Mouse (Mus musculus) embryonic facial prominence, embryonic 15.5 days (tissue): ENCODE measurements around the gene Tcf20. TPM values are rescaled to one million over a fixed set of nuclear protein-coding genes. Genes with fewer than 3 reads are reported as not detected.
"Not testable (repeated sequence)": the region's sequence is repeated elsewhere in the genome, so short reads cannot be mapped to it uniquely, and the experiment has no call there.

ENCODE experiments used
- ATAC-seq: fragments of 200-750 bp; cut with Nextera tagmentation; 2 replicates; pipeline ENCODE4 v1.8.0; 2017; ENCODE audit warnings: low read depth, moderate TSS enrichment; ENCODE audit not compliant: insufficient number of reproducible peaks, low FRiP score, low TSS enrichment
- H3K27ac ChIP-seq: fragments of 300-500 bp; sonication (generic); replicated peaks from 2 replicates; pipeline ENCODE4 v1.5.1; 2015; ENCODE audit warnings: mild to moderate bottlenecking, inconsistent platforms
- H3K27me3 ChIP-seq: fragments of 300-500 bp; sonication (generic); 2 replicates; pipeline ENCODE4 v1.6.1; 2015; ENCODE audit warnings: inconsistent platforms
- H3K36me3 ChIP-seq: fragments of 300-500 bp; sonication (generic); 2 replicates; pipeline ENCODE4 v1.6.1; 2015; ENCODE audit warnings: mild to moderate bottlenecking, inconsistent platforms
- H3K4me1 ChIP-seq: fragments of 300-500 bp; sonication (generic); 2 replicates; pipeline ENCODE4 v1.6.1; 2015; ENCODE audit warnings: inconsistent platforms
- H3K4me2 ChIP-seq: fragments of 300-500 bp; sonication (generic); replicated peaks from 2 replicates; pipeline ENCODE4 v1.6.1; 2015; ENCODE audit warnings: mild to moderate bottlenecking, inconsistent platforms
- H3K4me3 ChIP-seq: fragments of 300-500 bp; sonication (generic); replicated peaks from 2 replicates; pipeline ENCODE4 v1.5.1; 2015; ENCODE audit warnings: mild to moderate bottlenecking, inconsistent platforms
- H3K9ac ChIP-seq: fragments of 300-500 bp; sonication (generic); 2 replicates; pipeline ENCODE4 v1.6.1; 2015; ENCODE audit warnings: inconsistent platforms
- H3K9me3 ChIP-seq: fragments of 300-500 bp; sonication (generic); replicated peaks from 2 replicates; pipeline ENCODE4 v1.6.1; 2016; ENCODE audit warnings: inconsistent platforms
- WGBS: fragments of 180-500 bp; shearing (Covaris S2); methylation state at CpG from one replicate; pipeline ENCODE4 v1.1.7; 2015; 5-methylcytosine and 5-hydroxymethylcytosine counted together
- polyA plus RNA-seq: library from polyadenylated mRNA; unstranded; fragments of >200 nt; fragmentation: Nextera tagmentation; extraction: Ambion mirVana; gene quantifications from 2 replicates; pipeline ENCODE4 v1.2.1, GENCODE M21; 2015

Tcf20 gene
- polyA plus RNA-seq, 1 experiment from 2014 or later = 10.5 TPM

DNA sequence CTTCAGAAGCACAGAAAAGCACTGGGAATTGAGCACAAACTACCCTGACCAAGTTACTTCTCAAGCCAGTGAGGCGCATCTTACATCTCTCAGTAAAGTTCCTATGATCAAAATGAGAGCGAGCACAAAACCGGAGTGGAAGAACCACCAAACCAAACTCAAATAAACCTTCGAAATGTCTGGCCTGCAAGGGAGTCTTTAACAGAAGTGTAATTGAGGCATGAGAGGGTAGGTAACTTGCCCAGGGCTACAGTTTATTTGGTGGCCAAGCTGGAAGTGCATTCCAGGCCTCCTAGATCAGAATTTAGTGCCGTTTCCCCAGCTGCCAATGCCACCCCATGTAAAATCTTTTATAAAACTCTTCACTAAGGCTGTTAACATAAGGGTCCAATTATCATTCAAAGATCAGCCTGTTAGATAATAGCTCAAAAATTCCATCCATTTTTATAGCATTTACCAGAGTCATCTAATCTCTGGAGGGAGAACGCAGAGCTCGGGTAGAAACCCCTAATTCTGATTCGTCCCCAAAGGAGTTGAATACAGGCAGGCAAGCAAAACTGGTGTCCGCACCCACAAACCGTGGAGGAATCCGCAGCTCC lies 89.4 kb downstream of the Tcf20 start:
- no peaks in the 10 kb centered on the region for H3K36me3 ChIP-seq
- WGBS = 7% methylated on average over 11 of the region's 11 CpGs
- H3K9me3 ChIP-seq = no peaks in the 10 kb centered on the region
- peak overlapping the region; percentile 72 for H3K9ac ChIP-seq
- peak overlapping the region; percentile 82 for H3K4me3 ChIP-seq
- peak overlapping the region; percentile 91 for H3K4me2 ChIP-seq
- H3K27ac ChIP-seq = peak overlapping the region; percentile 92
- H3K4me1 ChIP-seq = peaks cover 38% of the 10 kb centered on the region
- no peak for ATAC-seq
- H3K27me3 ChIP-seq = no peaks in the 10 kb centered on the region

DNA sequence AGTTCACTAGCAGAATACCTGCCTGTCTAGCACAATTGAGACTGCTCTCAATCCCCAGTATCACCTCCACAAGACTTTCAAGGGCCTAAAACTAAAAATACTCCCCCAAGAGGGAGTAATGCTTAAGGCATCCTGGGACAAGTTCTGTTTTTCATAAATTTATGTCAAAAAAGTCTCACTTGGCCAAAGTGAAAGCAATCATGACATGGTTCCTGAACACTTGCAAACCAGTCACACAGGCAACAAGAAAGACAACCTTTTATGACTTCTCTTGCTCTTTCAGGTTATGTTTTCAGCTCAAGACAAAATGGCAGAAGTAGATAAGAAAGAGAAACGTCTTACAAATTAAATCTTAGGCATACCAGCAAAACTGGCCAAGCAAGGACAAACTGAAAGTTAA lies 91.3 kb downstream of the Tcf20 start:
- Histone ChIP-seq H3K27ac (no peak overlapping the region), H3K36me3 (no peaks in the 10 kb centered on the region), H3K9me3 (no peaks in the 10 kb centered on the region), H3K27me3 (no peaks in the 10 kb centered on the region), H3K9ac (no peak overlapping the region), H3K4me2 (no peak overlapping the region), H3K4me1 (peaks cover 31% of the 10 kb centered on the region), H3K4me3 (no peak overlapping the region)
- ATAC-seq = no peak
- WGBS = 47% methylated on average over 1 of the region's 1 CpGs

DNA sequence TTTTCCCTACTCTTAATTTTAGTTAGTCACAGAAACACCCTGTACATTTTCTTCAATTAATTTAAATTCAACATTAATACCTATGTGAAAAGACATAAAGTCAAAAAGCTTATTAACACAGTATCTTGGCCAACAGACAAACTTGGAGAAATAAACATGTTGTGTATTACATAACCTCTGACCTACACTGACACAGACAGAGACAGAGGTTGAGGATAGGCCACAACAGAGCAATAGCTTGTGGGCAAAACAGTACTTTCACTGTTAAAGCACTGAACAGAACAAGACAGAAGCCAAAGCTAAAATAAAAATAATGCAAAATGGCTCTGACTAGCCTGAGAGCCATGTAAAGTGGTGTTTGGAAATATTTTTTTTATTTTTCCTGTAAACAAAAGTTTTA lies 97.2 kb downstream of the Tcf20 start:
- Histone ChIP-seq H3K27ac (no peak overlapping the region), H3K36me3 (no peaks in the 10 kb centered on the region), H3K4me3 (no peak overlapping the region), H3K27me3 (no peaks in the 10 kb centered on the region), H3K4me2 (no peak overlapping the region), H3K4me1 (peaks cover 12% of the 10 kb centered on the region; the same call in 1 of the 2 replicates), H3K9me3 (no peaks in the 10 kb centered on the region), H3K9ac (no peak overlapping the region)
- ATAC-seq = no peak

DNA sequence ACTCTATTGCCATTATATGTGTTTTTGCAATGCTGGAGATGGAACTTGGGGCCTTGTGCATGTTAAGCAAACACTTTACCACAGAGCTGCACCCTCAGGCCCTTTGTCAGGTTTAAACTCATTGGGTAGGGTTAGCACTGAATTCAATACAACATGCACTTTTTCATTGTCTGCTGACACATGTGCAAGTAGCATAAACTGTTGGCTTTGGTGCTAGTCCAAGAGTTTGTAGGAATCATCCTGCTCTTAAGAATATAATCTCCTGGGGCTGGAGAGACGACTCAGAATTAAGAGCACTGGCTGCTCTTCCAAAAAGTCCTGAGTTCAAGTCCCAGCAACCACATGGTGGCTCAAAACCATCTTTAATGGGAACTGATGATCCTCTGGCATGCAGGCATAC lies 98.2 kb downstream of the Tcf20 start:
- H3K9ac ChIP-seq = no peak overlapping the region
- H3K4me3 ChIP-seq = no peak overlapping the region
- no peaks in the 10 kb centered on the region for H3K9me3 ChIP-seq
- no peak overlapping the region for H3K27ac ChIP-seq
- H3K4me2 ChIP-seq = no peak overlapping the region
- H3K4me1 ChIP-seq = peaks cover 12% of the 10 kb centered on the region; the same call in 1 of the 2 replicates
- 21% methylated on average over 1 of the region's 1 CpGs for WGBS
- no peak for ATAC-seq
- no peaks in the 10 kb centered on the region for H3K36me3 ChIP-seq
- no peaks in the 10 kb centered on the region for H3K27me3 ChIP-seq

DNA sequence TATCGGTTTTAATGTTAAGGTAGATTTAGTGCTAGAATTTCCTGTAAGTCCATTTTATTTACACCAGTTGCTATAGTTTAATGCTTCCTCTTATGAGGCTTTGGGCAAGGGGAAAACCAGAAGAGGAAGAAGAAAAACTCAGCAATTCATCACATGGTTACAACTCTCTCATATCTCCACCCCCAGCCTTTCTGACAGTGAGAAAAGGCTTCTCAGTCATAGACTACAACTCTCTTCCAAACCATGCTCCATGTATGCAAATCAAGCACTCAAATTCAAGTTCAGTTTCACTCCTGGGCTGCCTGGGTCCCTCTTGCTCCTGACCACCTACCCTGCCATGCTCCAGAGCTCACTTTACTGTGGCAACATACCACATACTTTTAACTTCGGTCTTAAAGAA lies 99.2 kb downstream of the Tcf20 start:
- WGBS = 81% methylated on average over 2 of the region's 2 CpGs
- Histone ChIP-seq H3K27ac (no peak overlapping the region), H3K4me2 (no peak overlapping the region), H3K27me3 (no peaks in the 10 kb centered on the region), H3K9ac (no peak overlapping the region), H3K36me3 (no peaks in the 10 kb centered on the region), H3K4me1 (peaks cover 12% of the 10 kb centered on the region; the same call in 1 of the 2 replicates), H3K4me3 (no peak overlapping the region), H3K9me3 (no peaks in the 10 kb centered on the region)
- ATAC-seq = no peak

DNA sequence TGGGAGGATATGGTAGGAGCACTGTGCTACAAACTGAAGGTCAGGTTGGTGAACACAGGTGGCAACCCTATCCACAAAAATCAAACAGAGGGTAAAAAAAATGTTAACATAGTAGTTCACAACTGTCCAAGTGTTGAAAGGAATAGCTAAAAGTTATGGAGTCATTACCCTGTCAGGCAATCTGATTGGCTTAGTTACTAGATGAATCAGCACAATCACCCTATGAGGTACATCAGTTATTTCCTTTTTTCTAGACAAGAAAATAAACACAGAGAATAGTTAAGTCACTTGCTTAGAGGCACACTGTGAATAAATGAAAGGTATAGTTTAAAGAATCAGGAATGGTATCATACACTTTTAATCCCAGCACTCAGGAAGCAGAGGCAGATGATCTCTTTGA lies 110.4 kb downstream of the Tcf20 start:
- Histone ChIP-seq H3K4me3 (no peak overlapping the region), H3K27ac (no peak overlapping the region), H3K27me3 (no peaks in the 10 kb centered on the region), H3K9ac (no peak overlapping the region), H3K4me1 (no peaks in the 10 kb centered on the region), H3K9me3 (no peaks in the 10 kb centered on the region), H3K4me2 (no peak overlapping the region), H3K36me3 (no peaks in the 10 kb centered on the region)
- ATAC-seq = no peak

DNA sequence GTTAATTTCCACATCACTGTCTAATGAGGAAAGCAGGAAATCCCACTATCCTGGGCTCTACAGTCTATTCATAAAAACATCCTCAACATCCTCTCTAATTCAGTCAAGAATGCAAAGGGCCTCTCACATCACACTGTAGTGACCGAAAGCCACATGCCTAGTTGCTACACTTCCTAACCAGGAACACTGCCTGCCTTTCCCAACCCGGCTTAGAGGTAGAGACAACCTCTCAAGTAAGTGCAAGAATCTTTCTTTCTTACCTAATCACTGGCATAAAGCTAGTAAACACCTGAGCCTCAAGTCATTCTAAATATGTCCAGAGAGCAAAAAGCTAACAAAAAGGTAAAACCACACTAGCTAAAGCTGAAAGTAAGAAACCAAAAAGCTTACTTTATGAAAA lies 110.8 kb downstream of the Tcf20 start:
- H3K9ac ChIP-seq = no peak overlapping the region
- 83% methylated on average over 2 of the region's 2 CpGs for WGBS
- no peak overlapping the region for H3K4me3 ChIP-seq
- no peaks in the 10 kb centered on the region for H3K9me3 ChIP-seq
- H3K4me1 ChIP-seq = no peaks in the 10 kb centered on the region
- H3K27ac ChIP-seq = no peak overlapping the region
- no peaks in the 10 kb centered on the region for H3K36me3 ChIP-seq
- H3K4me2 ChIP-seq = no peak overlapping the region
- ATAC-seq = no peak
- no peaks in the 10 kb centered on the region for H3K27me3 ChIP-seq

DNA sequence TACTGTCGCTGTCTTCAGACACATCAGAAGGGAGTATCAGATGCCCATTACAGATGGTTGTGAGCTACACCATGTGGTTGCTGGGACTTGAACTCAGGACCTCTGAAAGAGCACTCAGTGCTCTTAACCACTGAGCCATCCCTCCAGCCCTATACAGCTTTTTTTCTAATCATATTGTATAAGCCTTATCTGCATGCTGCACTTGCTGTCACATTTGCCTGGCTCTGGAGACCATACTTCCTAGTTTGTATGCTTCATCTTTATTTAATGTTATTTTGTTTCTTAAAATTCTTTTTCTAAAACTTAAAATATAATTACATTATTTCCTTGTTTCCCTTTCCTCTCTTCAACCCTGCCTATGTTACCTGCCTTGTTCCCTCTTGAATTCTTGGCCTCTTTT lies 115.6 kb downstream of the Tcf20 start:
- no peaks in the 10 kb centered on the region for H3K4me1 ChIP-seq
- no peak for ATAC-seq
- no peaks in the 10 kb centered on the region for H3K27me3 ChIP-seq
- no peak overlapping the region for H3K9ac ChIP-seq
- H3K4me2 ChIP-seq = no peak overlapping the region
- H3K9me3 ChIP-seq = no peaks in the 10 kb centered on the region
- WGBS = 90% methylated on average over 1 of the region's 1 CpGs
- no peaks in the 10 kb centered on the region for H3K36me3 ChIP-seq
- no peak overlapping the region for H3K27ac ChIP-seq
- no peak overlapping the region for H3K4me3 ChIP-seq

DNA sequence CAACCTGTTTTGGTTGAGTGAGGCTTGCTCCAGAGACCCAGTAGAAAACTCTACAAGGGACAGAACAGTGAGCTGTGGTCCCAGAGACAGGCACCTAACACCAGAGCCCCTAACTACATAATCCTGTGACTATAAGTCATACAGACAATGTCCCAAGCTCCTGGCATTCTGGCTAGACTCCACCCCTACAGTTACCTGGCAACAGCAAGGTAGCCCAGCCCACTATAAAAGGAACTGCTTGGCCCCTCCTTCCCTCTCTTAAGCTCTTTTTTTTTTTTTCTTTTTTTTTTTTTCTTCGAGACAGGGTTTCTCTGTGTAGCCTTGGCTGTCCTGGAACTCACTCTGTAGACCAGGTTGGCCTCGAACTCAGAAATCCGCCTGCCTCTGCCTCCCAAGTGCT lies 121.4 kb downstream of the Tcf20 start:
- not testable (repeated sequence) for H3K4me3 ChIP-seq, H3K9ac ChIP-seq, H3K4me2 ChIP-seq, H3K4me1 ChIP-seq, H3K9me3 ChIP-seq, ATAC-seq, H3K27me3 ChIP-seq, H3K36me3 ChIP-seq, H3K27ac ChIP-seq
- WGBS = 96% methylated on average over 3 of the region's 3 CpGs

DNA sequence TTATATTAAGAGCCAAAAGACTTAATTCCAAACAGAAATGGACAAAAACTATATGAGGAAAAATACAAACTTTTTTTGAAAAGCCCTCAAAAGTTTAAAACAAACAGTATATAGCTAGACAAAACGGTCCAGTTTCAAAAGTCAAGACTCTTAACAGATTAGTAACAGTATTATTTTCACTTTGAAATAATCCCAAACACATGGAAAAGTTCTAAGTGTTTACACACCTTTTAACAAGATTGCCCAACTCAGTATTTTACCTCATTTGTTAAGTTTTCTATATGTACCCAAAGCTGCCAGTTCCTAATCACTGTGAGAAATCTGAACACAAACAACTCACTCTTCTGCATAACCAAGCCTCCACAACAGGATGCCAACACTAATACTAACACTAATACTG lies 124.0 kb downstream of the Tcf20 start:
- H3K4me2 ChIP-seq = no peak overlapping the region
- H3K4me3 ChIP-seq = no peak overlapping the region
- no peak overlapping the region for H3K9ac ChIP-seq
- no peaks in the 10 kb centered on the region for H3K36me3 ChIP-seq
- 39% methylated on average over 1 of the region's 1 CpGs for WGBS
- no peaks in the 10 kb centered on the region for H3K9me3 ChIP-seq
- no peaks in the 10 kb centered on the region for H3K4me1 ChIP-seq
- H3K27ac ChIP-seq = no peak overlapping the region
- H3K27me3 ChIP-seq = no peaks in the 10 kb centered on the region
- no peak for ATAC-seq

DNA sequence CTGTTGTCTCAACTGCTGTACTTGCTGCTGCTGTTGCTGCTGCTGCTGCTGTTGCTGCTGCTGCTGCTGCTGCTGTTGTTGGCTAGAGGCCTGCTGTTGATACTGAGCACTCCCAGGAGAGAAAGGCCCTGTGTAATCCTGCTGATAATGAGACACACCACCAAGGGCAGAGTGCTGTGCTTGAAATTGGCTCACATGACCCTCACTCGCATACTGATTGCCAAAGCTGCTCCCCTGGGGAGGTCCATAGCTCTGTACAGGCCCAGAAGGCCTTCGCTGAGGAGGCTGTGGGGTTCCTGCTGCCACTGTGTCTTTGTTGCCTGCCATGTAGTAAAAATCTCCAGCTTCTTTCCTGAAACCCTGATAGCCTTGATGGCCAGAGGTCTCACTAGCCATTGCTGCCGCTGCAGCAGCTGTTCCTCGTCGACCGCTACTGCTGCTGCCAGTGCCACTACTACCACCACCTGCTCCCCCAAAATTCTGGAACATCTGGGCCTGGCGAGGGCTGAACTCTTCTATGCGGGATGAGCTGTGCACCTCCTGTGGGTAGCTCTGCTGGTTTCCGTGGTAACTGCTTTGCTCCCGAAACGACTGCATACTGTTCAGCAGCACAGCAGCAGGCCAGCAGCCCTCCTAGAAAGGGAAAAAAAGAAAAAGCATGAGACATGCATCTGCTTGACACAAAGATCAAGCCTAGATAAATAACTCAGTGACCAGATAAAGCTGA lies 130.9 kb downstream of the Tcf20 start:
- peak; percentile 34; the same call in 1 of the 2 replicates for ATAC-seq
- Histone ChIP-seq H3K9me3 (no peaks in the 10 kb centered on the region), H3K4me1 (peaks cover 5% of the 10 kb centered on the region; the same call in 1 of the 2 replicates), H3K27ac (no peak overlapping the region), H3K36me3 (peaks cover 52% of the 10 kb centered on the region), H3K9ac (no peak overlapping the region), H3K27me3 (no peaks in the 10 kb centered on the region), H3K4me3 (no peak overlapping the region), H3K4me2 (no peak overlapping the region)
- WGBS = 56% methylated on average over 11 of the region's 11 CpGs

DNA sequence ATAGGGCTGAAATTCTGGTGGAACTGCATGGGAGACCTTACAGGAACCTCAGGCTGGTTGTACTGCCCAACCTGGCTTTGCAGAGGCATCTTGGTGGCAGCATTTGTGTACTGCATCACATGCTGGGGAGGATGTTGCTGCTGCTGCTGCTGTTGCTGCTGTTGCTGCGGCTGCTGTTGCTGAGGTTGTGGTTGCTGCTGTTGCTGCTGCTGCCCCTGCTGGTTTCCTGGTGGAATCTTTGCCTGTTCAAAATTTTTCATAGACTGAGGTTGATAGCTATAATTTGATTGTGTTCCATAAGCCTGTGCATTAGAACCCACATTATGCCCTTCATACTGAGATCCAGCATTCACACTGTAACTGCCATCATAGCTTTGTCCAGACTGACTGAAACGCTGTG lies 131.6 kb downstream of the Tcf20 start:
- H3K9ac ChIP-seq = no peak overlapping the region
- H3K9me3 ChIP-seq = no peaks in the 10 kb centered on the region
- H3K27ac ChIP-seq = no peak overlapping the region
- peaks cover 59% of the 10 kb centered on the region for H3K36me3 ChIP-seq
- no peak for ATAC-seq
- 91% methylated on average over 2 of the region's 2 CpGs for WGBS
- H3K4me2 ChIP-seq = no peak overlapping the region
- H3K4me3 ChIP-seq = no peak overlapping the region
- peaks cover 5% of the 10 kb centered on the region; the same call in 1 of the 2 replicates for H3K4me1 ChIP-seq
- H3K27me3 ChIP-seq = no peaks in the 10 kb centered on the region
